Mouse (Mus musculus): ENCODE data around the gene Fh1.

GRCm38 (mm10) chr1:175625990-175626692 is 706 bp upstream of the Fh1 start:
- TF ChIP-seq CTCF (IDR thresholded peaks at IDR 0.05; ENCODE audit: borderline replicate concordance, insufficient read depth, low read depth, low read length) (peak; percentile 60; the same call in 1 of the 2 replicates), POLR2A (IDR thresholded peaks at IDR 0.05; ENCODE audit: borderline replicate concordance, insufficient read depth, low read length) (no peak)
